Mouse (Mus musculus) thymus, adult 2 months (tissue): ENCODE data around the gene Erc1.

Source experiments
- CTCF ChIP-seq: fragments of 200-500 bp; IDR thresholded peaks from 2 replicates; pipeline ENCODE4 v1.5.1; 2012; ENCODE audit warnings: mild to moderate bottlenecking, control low read depth, low read length, moderate library complexity, borderline replicate concordance; ENCODE audit not compliant: control insufficient read depth, poor library complexity, insufficient read depth; ENCODE audit errors: extremely low read depth
- POLR2A ChIP-seq: fragments of 200-500 bp; IDR thresholded peaks from 2 replicates; pipeline ENCODE4 v1.6.1; 2012; ENCODE audit warnings: mild to moderate bottlenecking, low read length, control low read depth, moderate library complexity; ENCODE audit not compliant: control insufficient read depth, poor library complexity, insufficient read depth; ENCODE audit errors: extremely low read depth

DNA sequence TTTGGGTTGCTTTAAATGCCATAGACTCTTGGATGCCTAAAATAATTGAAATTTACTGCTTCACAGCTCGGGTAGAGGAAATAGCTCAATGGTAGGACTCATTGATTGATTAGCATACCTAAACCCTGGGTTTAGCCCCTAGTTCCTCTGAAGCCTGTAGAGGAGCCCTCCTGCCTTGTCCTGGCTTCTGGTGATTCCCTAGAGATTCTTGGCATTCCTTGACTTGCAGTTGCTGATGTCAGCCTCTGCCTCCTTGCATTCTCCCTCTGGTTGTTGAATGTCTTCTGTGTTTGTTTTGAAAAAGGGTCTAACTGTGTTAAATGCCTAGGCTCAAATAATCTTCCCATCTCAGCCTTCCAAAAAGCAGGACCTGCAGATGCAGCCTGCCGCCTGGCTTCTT is 6.2 kb upstream of the Erc1 start:
- TF ChIP-seq POLR2A (no peak), CTCF (no peak)
